Mouse (Mus musculus): ENCODE data around the gene Gstm3. TPM values are rescaled to one million over a fixed set of nuclear protein-coding genes. Genes with fewer than 3 reads are reported as not detected.

The Gstm3 gene
- polyA plus RNA-seq, 1 experiment = 31.6 TPM

GRCm38 (mm10) chr3:107925335-107925734 is 43.7 kb downstream of the Gstm3 start:
- no peaks in the 10 kb centered on the region for H3K36me3 ChIP-seq (ENCODE audit: control insufficient read depth, insufficient read depth, low read length, poor library complexity, severe bottlenecking)
- H3K9ac ChIP-seq (ENCODE audit: low read depth, poor library complexity, severe bottlenecking) = no peak overlapping the region
- H3K4me3 ChIP-seq (ENCODE audit: low read depth, low read length) = no peak overlapping the region
- TF ChIP-seq EP300 (IDR thresholded peaks at IDR 0.05; ENCODE audit: insufficient read depth, low read depth, low read length) (no peak), POLR2A (IDR thresholded peaks at IDR 0.05; ENCODE audit: insufficient read depth, low read length) (no peak), CTCF (IDR thresholded peaks at IDR 0.05; ENCODE audit: low read depth, low read length) (no peak)
- no peak overlapping the region for H3K27ac ChIP-seq (ENCODE audit: insufficient read depth, low read length)
- no peaks in the 10 kb centered on the region for H3K27me3 ChIP-seq (ENCODE audit: control insufficient read depth, insufficient read depth, low read length, poor library complexity, severe bottlenecking)
- H3K4me1 ChIP-seq (ENCODE audit: control insufficient read depth, insufficient read depth, low read length) = no peaks in the 10 kb centered on the region
- no peaks in the 10 kb centered on the region for H3K9me3 ChIP-seq (replicated peaks; ENCODE audit: control insufficient read depth, insufficient read depth, low read length, poor library complexity, severe bottlenecking)

GRCm38 (mm10) chr3:107920348-107920747 is 48.7 kb downstream of the Gstm3 start:
- H3K4me3 ChIP-seq (ENCODE audit: low read depth, low read length) = no peak overlapping the region
- H3K4me1 ChIP-seq (ENCODE audit: control insufficient read depth, insufficient read depth, low read length) = no peaks in the 10 kb centered on the region
- H3K27ac ChIP-seq (ENCODE audit: insufficient read depth, low read length) = no peak overlapping the region
- no peaks in the 10 kb centered on the region for H3K9me3 ChIP-seq (replicated peaks; ENCODE audit: control insufficient read depth, insufficient read depth, low read length, poor library complexity, severe bottlenecking)
- no peaks in the 10 kb centered on the region for H3K27me3 ChIP-seq (ENCODE audit: control insufficient read depth, insufficient read depth, low read length, poor library complexity, severe bottlenecking)
- no peak for TF ChIP-seq EP300 (IDR thresholded peaks at IDR 0.05; ENCODE audit: insufficient read depth, low read depth, low read length)
- no peak for TF ChIP-seq CTCF (IDR thresholded peaks at IDR 0.05; ENCODE audit: low read depth, low read length)
- no peak for TF ChIP-seq POLR2A (IDR thresholded peaks at IDR 0.05; ENCODE audit: insufficient read depth, low read length)
- H3K36me3 ChIP-seq (ENCODE audit: control insufficient read depth, insufficient read depth, low read length, poor library complexity, severe bottlenecking) = no peaks in the 10 kb centered on the region
- H3K9ac ChIP-seq (ENCODE audit: low read depth, poor library complexity, severe bottlenecking) = no peak overlapping the region

DNA sequence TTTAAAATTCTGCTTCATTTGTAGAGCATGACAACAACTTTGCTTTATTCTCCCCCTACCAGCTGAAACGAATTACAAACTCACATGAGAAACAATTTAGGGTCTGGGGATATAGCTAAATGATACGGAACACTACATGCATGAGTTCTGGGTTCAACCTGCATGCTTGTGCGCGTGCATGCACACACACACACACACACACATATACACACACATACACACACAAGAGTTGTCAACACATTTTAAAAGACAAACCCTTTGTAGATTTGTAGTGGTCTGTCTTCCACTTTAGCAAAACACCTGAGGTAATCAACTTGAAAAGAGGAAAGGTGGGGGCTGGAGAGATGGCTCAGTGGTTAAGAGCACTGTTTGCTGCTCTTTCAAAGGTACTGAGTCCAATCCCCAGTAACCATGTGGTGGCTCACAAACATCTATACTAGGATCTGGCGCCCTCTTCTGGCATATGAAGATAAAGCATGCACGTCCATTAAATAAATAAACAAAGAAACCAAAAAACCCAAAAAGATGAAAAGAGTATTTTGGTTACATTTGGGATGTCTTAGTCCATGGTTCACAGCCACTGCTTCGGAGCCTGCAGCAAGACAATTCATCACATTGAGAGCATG is 51.2 kb downstream of the Gstm3 start:
- TF ChIP-seq CTCF (IDR thresholded peaks at IDR 0.05; ENCODE audit: low read depth, low read length) (no peak), EP300 (IDR thresholded peaks at IDR 0.05; ENCODE audit: insufficient read depth, low read depth, low read length) (no peak), POLR2A (IDR thresholded peaks at IDR 0.05; ENCODE audit: insufficient read depth, low read length) (no peak)
- Histone ChIP-seq H3K9me3 (replicated peaks; ENCODE audit: control insufficient read depth, insufficient read depth, low read length, poor library complexity, severe bottlenecking) (no peaks in the 10 kb centered on the region), H3K27me3 (ENCODE audit: control insufficient read depth, insufficient read depth, low read length, poor library complexity, severe bottlenecking) (no peaks in the 10 kb centered on the region), H3K4me1 (ENCODE audit: control insufficient read depth, insufficient read depth, low read length) (no peaks in the 10 kb centered on the region), H3K27ac (ENCODE audit: insufficient read depth, low read length) (no peak overlapping the region), H3K36me3 (ENCODE audit: control insufficient read depth, insufficient read depth, low read length, poor library complexity, severe bottlenecking) (no peaks in the 10 kb centered on the region), H3K9ac (ENCODE audit: low read depth, poor library complexity, severe bottlenecking) (no peak overlapping the region), H3K4me3 (ENCODE audit: low read depth, low read length) (no peak overlapping the region)

DNA sequence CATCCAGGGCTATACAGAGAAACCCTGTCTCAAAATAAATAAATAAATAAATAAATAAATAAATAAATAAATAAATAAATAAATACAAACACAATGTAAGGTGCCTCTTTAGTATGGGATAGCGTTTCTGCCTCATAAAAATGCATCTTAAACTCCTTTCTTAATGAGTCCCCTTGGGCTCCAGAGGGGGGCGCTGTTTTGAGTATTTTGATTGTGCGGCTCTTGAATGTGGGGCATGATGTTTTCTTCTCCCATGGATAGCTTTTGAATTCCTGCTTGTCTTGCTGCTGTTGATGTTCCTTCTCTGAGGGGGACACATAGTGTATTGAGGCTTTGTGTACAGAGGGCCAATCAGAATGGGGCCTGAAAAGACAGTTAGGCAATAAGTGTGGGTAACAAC is 52.0 kb downstream of the Gstm3 start:
- Histone ChIP-seq H3K27me3 (ENCODE audit: control insufficient read depth, insufficient read depth, low read length, poor library complexity, severe bottlenecking) (no peaks in the 10 kb centered on the region), H3K4me1 (ENCODE audit: control insufficient read depth, insufficient read depth, low read length) (no peaks in the 10 kb centered on the region), H3K9me3 (replicated peaks; ENCODE audit: control insufficient read depth, insufficient read depth, low read length, poor library complexity, severe bottlenecking) (no peaks in the 10 kb centered on the region), H3K36me3 (ENCODE audit: control insufficient read depth, insufficient read depth, low read length, poor library complexity, severe bottlenecking) (no peaks in the 10 kb centered on the region), H3K9ac (ENCODE audit: low read depth, poor library complexity, severe bottlenecking) (no peak overlapping the region), H3K27ac (ENCODE audit: insufficient read depth, low read length) (no peak overlapping the region), H3K4me3 (ENCODE audit: low read depth, low read length) (no peak overlapping the region)
- TF ChIP-seq EP300 (IDR thresholded peaks at IDR 0.05; ENCODE audit: insufficient read depth, low read depth, low read length) (no peak), POLR2A (IDR thresholded peaks at IDR 0.05; ENCODE audit: insufficient read depth, low read length) (no peak), CTCF (IDR thresholded peaks at IDR 0.05; ENCODE audit: low read depth, low read length) (no peak)

DNA sequence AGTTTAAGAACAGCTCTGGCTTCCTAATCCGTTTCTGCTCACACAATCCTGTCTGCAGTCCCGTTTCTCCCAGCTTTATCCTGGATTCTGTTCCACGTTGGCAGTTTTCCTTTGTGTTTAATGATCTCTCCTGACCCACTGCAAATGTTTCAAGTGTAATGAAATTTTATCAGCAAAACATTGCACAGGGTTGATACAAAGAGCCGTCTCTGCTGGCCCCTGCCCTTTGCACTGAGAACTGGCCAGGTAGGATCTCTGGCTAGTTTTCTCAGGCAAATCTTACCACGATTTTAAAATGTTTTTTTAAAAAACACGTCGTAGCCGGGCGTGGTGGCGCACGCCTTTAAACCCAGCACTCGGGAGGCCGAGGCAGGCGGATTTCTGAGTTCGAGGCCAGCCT is 52.4 kb downstream of the Gstm3 start:
- Histone ChIP-seq H3K9me3 (replicated peaks; ENCODE audit: control insufficient read depth, insufficient read depth, low read length, poor library complexity, severe bottlenecking) (no peaks in the 10 kb centered on the region), H3K36me3 (ENCODE audit: control insufficient read depth, insufficient read depth, low read length, poor library complexity, severe bottlenecking) (no peaks in the 10 kb centered on the region), H3K9ac (ENCODE audit: low read depth, poor library complexity, severe bottlenecking) (no peak overlapping the region), H3K4me1 (ENCODE audit: control insufficient read depth, insufficient read depth, low read length) (no peaks in the 10 kb centered on the region), H3K27me3 (ENCODE audit: control insufficient read depth, insufficient read depth, low read length, poor library complexity, severe bottlenecking) (no peaks in the 10 kb centered on the region), H3K27ac (ENCODE audit: insufficient read depth, low read length) (no peak overlapping the region), H3K4me3 (ENCODE audit: low read depth, low read length) (no peak overlapping the region)
- TF ChIP-seq CTCF (IDR thresholded peaks at IDR 0.05; ENCODE audit: low read depth, low read length) (no peak), POLR2A (IDR thresholded peaks at IDR 0.05; ENCODE audit: insufficient read depth, low read length) (no peak), EP300 (IDR thresholded peaks at IDR 0.05; ENCODE audit: insufficient read depth, low read depth, low read length) (no peak)

Other genes with a start within 250 kb of the Gstm3 start
- 27.0 and 32.5 TPM in 2 replicates for gene Csf1, start 208.8 kb downstream of the Gstm3 start, polyA plus RNA-seq (2011; ENCODE audit: insufficient read depth, insufficient read length, low read depth, missing spikeins)
- not detected in 2 replicates for gene Eps8l3, start 92.1 kb downstream of the Gstm3 start, polyA plus RNA-seq (2011; ENCODE audit: insufficient read depth, insufficient read length, low read depth, missing spikeins)
- 21.3 and 22.2 TPM in 2 replicates for gene Gstm5, start 73.5 kb downstream of the Gstm3 start, polyA plus RNA-seq (2011; ENCODE audit: insufficient read depth, insufficient read length, low read depth, missing spikeins)
- gene Gstm7, start 37.5 kb downstream of the Gstm3 start, polyA plus RNA-seq (2011; ENCODE audit: insufficient read depth, insufficient read length, low read depth, missing spikeins) = 4.4 and 4.6 TPM in 2 replicates
- 27.1 and 27.8 TPM in 2 replicates for gene Gstm6, start 25.5 kb downstream of the Gstm3 start, polyA plus RNA-seq (2011; ENCODE audit: insufficient read depth, insufficient read length, low read depth, missing spikeins)
- gene Gstm2, start 17.2 kb upstream of the Gstm3 start, polyA plus RNA-seq (2011; ENCODE audit: insufficient read depth, insufficient read length, low read depth, missing spikeins) = 74.8 and 77.0 TPM in 2 replicates
- 163 and 187 TPM in 2 replicates for gene Gstm1, start 48.7 kb upstream of the Gstm3 start, polyA plus RNA-seq (2011; ENCODE audit: insufficient read depth, insufficient read length, low read depth, missing spikeins)
- gene Gstm4, start 75.6 kb upstream of the Gstm3 start, polyA plus RNA-seq (2011; ENCODE audit: insufficient read depth, insufficient read length, low read depth, missing spikeins) = 14.0 and 15.1 TPM in 2 replicates
- 34.9 and 48.2 TPM in 2 replicates for gene Ampd2, start 117.4 kb upstream of the Gstm3 start, polyA plus RNA-seq (2011; ENCODE audit: insufficient read depth, insufficient read length, low read depth, missing spikeins)
- gene Gnat2, start 123.5 kb upstream of the Gstm3 start, polyA plus RNA-seq (2011; ENCODE audit: insufficient read depth, insufficient read length, low read depth, missing spikeins) = 3.2 and 3.5 TPM in 2 replicates
- gene Gnai3, start 176.9 kb upstream of the Gstm3 start, polyA plus RNA-seq (2011; ENCODE audit: insufficient read depth, insufficient read length, low read depth, missing spikeins) = 116 and 127 TPM in 2 replicates
- not detected in 2 replicates for gene Gpr61, start 185.6 kb upstream of the Gstm3 start, polyA plus RNA-seq (2011; ENCODE audit: insufficient read depth, insufficient read length, low read depth, missing spikeins)
- gene Amigo1, start 217.1 kb upstream of the Gstm3 start, polyA plus RNA-seq (2011; ENCODE audit: insufficient read depth, insufficient read length, low read depth, missing spikeins) = 4.9 and 5.6 TPM in 2 replicates
- gene Cyb561d1, start 231.9 kb upstream of the Gstm3 start, polyA plus RNA-seq (2011; ENCODE audit: insufficient read depth, insufficient read length, low read depth, missing spikeins) = 3.3 and 3.7 TPM in 2 replicates
- 4.3 and 9.2 TPM in 2 replicates for gene Atxn7l2, start 241.7 kb upstream of the Gstm3 start, polyA plus RNA-seq (2011; ENCODE audit: insufficient read depth, insufficient read length, low read depth, missing spikeins)